Mouse (Mus musculus) heart, embryonic 10.5 days (tissue): ENCODE results near the gene Cnot11. TPM values are rescaled to one million over a fixed set of nuclear protein-coding genes. Genes with fewer than 3 reads are reported as not detected.
A peak's percentile ranks its signal among the peaks of the same experiment; 100 is the strongest.
"Not testable (repeated sequence)": the region's sequence is repeated elsewhere in the genome, so short reads cannot be mapped to it uniquely, and the experiment has no call there.

Experiments used
- DNase-seq: peaks from one replicate; pipeline ENCODE4 v3.0.0-alpha.2; 2017; ENCODE audit warnings: low spot score
- H3K27ac ChIP-seq: fragments of 300-500 bp; sonication (generic); 2 replicates; pipeline ENCODE4 v1.5.1; 2016; ENCODE audit warnings: mild to moderate bottlenecking
- H3K27me3 ChIP-seq: fragments of 300-500 bp; sonication (generic); 2 replicates; pipeline ENCODE4 v1.6.1; 2016; ENCODE audit warnings: mild to moderate bottlenecking; ENCODE audit not compliant: poor library complexity, insufficient read depth, severe bottlenecking
- H3K36me3 ChIP-seq: fragments of 300-500 bp; sonication (generic); 2 replicates; pipeline ENCODE4 v1.6.1; 2016; ENCODE audit warnings: mild to moderate bottlenecking, moderate library complexity
- H3K4me1 ChIP-seq: fragments of 300-500 bp; sonication (generic); 2 replicates; pipeline ENCODE4 v1.6.1; 2016; ENCODE audit warnings: mild to moderate bottlenecking
- H3K4me3 ChIP-seq: fragments of 300-500 bp; sonication (generic); 2 replicates; pipeline ENCODE4 v1.5.1; 2016; ENCODE audit warnings: mild to moderate bottlenecking, moderate library complexity
- H3K9me3 ChIP-seq: fragments of 300-500 bp; sonication (generic); 2 replicates; pipeline ENCODE4 v1.6.1; 2016; ENCODE audit warnings: mild to moderate bottlenecking, moderate library complexity
- WGBS: fragments of 180-500 bp; shearing (Covaris S2); methylation state at CpG from one replicate; pipeline ENCODE4 v1.1.7; 2016; 5-methylcytosine and 5-hydroxymethylcytosine counted together
- polyA plus RNA-seq: library from polyadenylated mRNA; unstranded; fragments of >200 nt; fragmentation: Nextera tagmentation; extraction: Ambion mirVana; gene quantifications from 2 replicates; pipeline ENCODE4 v1.2.1, GENCODE M21; 2016

Gene Cnot11
- polyA plus RNA-seq, 1 experiment from 2014 or later: 27.7 TPM

DNA sequence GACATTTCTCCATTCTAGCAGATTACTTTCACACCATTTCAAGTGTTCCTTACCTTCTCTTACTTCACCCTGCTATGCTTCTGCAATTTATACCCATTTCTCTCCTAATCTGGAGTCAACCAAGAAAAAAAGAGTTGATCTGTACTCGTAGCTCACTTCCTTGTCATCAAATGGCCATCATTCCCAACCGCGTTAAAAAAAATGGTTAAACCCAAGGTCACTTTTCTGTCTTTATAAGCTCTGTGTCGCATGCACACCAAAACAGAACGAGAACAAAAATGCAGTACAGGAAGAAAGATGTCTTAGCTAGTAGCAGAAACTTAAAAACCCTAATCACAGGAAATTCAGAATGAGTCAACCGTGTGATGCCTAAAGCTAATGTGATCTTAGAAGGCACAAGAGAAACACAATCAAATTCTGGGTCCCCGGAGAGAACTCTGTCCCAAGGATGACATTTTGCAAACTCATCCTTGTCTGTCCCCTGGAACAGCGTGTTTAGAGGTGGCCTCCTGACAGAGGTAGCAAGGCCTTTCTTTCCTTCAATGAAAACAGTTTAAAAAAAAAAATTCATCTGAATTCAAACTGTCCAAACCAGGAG lies 41.1 kb downstream of the Cnot11 start:
- H3K9me3 ChIP-seq: no peaks in the 10 kb centered on the region
- DNase-seq: no peak
- H3K4me1 ChIP-seq: peaks cover 45% of the 10 kb centered on the region
- WGBS: 11% methylated on average over 8 of the region's 8 CpGs
- no peaks in the 10 kb centered on the region; the same call in 1 of the 2 replicates for H3K36me3 ChIP-seq
- H3K27me3 ChIP-seq: no peaks in the 10 kb centered on the region
- peak overlapping the region; percentile 98 for H3K4me3 ChIP-seq
- peak overlapping the region; percentile 99 for H3K27ac ChIP-seq

DNA sequence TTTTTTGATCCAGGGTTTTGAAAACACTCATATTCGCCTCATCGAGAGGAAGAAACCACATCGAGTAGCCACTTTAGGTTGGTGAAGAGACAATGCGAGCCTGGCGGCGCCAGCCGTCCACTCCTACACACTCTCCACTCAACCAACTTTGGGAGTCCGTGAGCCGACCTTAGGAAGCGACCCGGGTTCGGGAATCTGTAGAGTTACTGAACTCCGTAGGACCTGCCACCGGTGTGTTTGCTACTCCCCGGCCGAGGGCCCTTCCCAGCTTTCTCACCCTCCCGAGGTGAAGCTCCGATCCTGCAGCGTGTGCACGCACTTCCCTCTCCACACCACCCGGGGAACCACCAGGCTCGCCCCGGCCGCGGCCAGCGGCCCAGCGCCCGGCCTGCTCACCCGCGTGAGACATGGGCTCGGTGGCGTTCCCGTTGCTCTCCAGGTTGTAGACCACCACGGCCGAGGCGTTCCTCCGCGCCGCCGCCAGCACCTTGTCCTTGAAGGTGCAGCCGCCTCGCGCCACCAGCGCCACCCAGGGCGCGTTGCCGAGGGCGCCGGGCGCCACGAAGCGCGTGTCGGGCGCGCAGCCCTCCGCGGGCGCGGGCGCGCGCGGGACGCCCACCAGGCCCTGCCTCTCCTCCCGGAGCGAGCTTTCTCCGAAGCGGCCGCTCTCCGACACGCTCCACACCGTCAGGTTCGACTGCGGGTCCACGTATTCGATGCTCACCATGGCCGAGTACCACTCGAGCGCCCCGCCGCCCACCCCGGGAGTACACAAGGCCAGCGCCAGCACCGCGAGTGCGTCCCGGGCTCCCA lies 41.8 kb downstream of the Cnot11 start:
- under 1% methylated on average over 88 of the region's 88 CpGs for WGBS
- DNase-seq: peak; percentile 90
- H3K27ac ChIP-seq: peak overlapping the region; percentile 99
- no peaks in the 10 kb centered on the region; the same call in 1 of the 2 replicates for H3K36me3 ChIP-seq
- no peaks in the 10 kb centered on the region for H3K9me3 ChIP-seq
- H3K4me3 ChIP-seq: peak overlapping the region; percentile 98
- H3K27me3 ChIP-seq: no peaks in the 10 kb centered on the region
- peaks cover 42% of the 10 kb centered on the region for H3K4me1 ChIP-seq

DNA sequence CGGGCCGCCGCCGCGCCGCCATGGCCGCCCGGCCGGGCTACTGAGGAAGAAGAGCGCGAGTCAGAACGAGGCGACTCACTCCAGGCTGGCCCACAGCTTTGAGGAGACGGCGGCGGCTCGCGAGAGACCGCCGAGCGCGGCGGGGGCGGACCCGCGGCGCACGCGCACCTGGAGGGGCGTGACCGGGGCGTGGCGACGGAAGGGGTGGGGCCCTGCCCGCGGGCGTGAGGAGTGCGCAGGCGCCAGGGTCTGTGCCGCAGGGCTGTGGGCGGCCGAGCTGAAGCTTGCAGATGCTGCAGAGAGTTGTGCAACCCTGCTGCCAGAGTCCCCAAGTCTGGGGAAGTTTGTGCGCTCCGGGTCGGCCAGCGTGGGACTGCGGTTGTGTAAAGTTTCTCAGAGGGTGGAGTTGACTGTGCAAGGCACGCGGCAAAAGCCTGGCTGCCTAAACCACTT lies 42.5 kb downstream of the Cnot11 start, which contains the start of gene Rnf149:
Rnf149 (minus strand) TSS at position 153 of the 453 bp plus-strand sequence.
- no peaks in the 10 kb centered on the region; the same call in 1 of the 2 replicates for H3K36me3 ChIP-seq
- H3K4me1 ChIP-seq: peaks cover 35% of the 10 kb centered on the region
- WGBS: under 1% methylated on average over 45 of the region's 49 CpGs
- peak; percentile 97 for DNase-seq
- peak within 1 kb of the TSS; percentile 99 for H3K27ac ChIP-seq
- H3K9me3 ChIP-seq: no peaks in the 10 kb centered on the region
- H3K4me3 ChIP-seq: peak within 1 kb of the TSS; percentile 98
- no peaks in the 10 kb centered on the region for H3K27me3 ChIP-seq

DNA sequence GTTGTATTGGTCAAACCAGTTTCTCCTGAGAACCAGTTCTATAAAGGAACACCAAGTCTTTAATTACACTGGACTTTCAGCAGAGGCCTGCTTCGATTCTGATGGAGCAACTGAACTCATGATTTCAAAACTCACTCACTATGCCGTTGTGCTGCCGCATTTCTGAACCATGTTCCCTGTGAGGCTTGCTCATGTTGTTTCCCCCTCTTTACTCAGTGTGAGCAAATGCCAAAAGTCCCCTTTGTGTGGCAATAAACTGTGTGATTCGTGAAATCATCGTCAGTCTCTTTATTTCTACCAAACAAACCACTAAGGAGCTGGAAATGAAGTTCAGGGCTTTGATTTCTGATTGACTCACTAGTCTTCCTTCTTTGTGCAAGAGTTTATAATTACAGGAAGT lies 43.7 kb downstream of the Cnot11 start:
- Histone ChIP-seq H3K4me3 (no peak overlapping the region), H3K27me3 (no peaks in the 10 kb centered on the region), H3K36me3 (no peaks in the 10 kb centered on the region), H3K4me1 (peaks cover 32% of the 10 kb centered on the region), H3K27ac (no peak overlapping the region), H3K9me3 (no peaks in the 10 kb centered on the region)
- DNase-seq: no peak
- 82% methylated on average over 5 of the region's 5 CpGs for WGBS

DNA sequence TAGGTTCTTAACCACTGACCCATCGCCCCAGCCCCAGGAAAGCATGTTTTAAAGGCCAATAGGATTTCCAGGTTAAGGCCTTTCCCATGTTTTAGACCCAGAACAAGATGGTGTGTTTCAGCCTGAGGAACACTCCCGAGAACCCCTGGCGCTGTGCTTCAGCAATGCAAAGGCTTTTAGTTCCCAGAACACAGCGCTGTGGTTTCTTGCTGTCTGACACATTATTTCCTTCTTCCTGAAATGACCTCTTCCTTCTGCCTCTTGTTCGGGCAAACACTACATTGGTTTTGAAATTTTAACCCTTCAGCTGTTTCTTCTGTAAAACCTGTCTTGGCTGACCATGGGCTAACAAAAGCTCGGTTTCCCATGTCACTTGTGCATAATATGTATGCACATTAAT lies 44.3 kb downstream of the Cnot11 start:
- Histone ChIP-seq H3K27ac (no peak overlapping the region), H3K36me3 (no peaks in the 10 kb centered on the region), H3K9me3 (no peaks in the 10 kb centered on the region), H3K27me3 (no peaks in the 10 kb centered on the region), H3K4me1 (peaks cover 28% of the 10 kb centered on the region), H3K4me3 (no peak overlapping the region)
- 71% methylated on average over 6 of the region's 6 CpGs for WGBS
- no peak for DNase-seq

DNA sequence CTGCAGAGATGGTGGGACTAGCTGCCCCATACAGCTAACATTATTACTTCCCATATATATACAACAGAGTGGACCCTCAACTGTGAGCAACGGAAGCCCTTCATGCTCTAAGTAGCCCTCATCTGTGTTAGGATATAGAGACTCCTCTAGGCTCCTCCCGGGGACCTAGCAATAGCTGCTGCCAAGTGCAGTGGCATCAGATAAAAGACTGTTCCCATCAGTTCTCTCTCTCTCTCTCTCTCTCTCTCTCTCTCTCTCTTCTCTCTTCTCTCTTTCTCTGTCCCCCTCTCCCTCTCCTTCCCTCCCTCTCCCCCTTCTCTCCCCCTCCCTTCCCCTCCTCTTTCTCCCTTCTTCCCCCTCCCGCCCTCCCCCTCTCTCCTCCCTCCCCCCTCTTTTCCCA lies 46.4 kb downstream of the Cnot11 start:
- Histone ChIP-seq H3K4me3 (no peak overlapping the region), H3K9me3 (no peaks in the 10 kb centered on the region), H3K27ac (no peak overlapping the region), H3K27me3 (no peaks in the 10 kb centered on the region), H3K36me3 (no peaks in the 10 kb centered on the region), H3K4me1 (peaks cover 10% of the 10 kb centered on the region; the same call in 1 of the 2 replicates)
- 58% methylated on average over 2 of the region's 3 CpGs for WGBS
- no peak for DNase-seq

DNA sequence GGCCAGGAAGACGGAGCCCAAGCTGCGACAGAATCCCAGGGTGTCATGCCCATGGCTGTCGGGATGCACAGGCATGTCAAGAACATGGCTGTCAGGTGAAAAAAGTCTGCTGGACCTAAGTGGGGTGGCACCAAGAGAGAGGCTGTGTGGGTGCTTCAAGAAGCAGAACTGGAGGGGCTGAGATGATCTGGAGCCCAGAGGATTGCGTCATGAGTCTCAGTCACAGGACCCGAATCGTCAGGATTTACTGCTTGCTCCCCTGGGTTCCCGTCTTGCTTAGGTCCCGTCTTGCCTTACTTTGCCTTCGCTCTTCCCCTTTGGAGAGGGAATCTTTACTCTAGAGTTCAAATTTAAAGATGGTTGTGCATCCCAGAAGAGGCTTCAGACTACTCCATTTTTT lies 48.4 kb downstream of the Cnot11 start:
- 80% methylated on average over 9 of the region's 9 CpGs for WGBS

DNA sequence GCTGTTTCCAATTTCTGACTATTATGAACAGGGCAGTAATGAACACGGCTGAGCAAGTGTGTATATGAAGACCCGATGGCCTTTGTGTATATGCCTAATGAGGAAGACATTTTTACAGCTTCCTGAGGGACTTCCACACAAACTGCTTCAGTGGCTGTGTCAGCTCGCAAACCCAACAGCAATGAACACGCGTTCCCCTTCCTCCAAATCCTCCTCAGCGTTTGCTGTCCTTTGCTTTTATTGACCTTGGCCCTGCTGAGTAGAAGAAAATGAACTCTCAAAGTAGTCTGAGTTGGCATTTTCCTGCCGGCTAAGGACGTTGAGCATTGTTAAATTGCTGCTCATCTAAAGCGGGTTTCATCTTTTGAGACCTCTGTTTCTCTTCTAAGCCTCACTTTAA lies 50.6 kb downstream of the Cnot11 start:
- WGBS: 86% methylated on average over 9 of the region's 9 CpGs
- no peak overlapping the region for H3K4me3 ChIP-seq
- no peak overlapping the region for H3K27ac ChIP-seq
- H3K4me1 ChIP-seq: no peaks in the 10 kb centered on the region
- H3K27me3 ChIP-seq: no peaks in the 10 kb centered on the region
- H3K9me3 ChIP-seq: no peaks in the 10 kb centered on the region
- no peaks in the 10 kb centered on the region for H3K36me3 ChIP-seq
- DNase-seq: peak; percentile 51

More for the DNA sequence above, 48.4 kb downstream of the Cnot11 start:
- no peaks in the 10 kb centered on the region for H3K36me3 ChIP-seq
- H3K4me1 ChIP-seq: no peaks in the 10 kb centered on the region
- no peaks in the 10 kb centered on the region for H3K27me3 ChIP-seq
- H3K4me3 ChIP-seq: no peak overlapping the region
- no peak for DNase-seq
- H3K27ac ChIP-seq: no peak overlapping the region
- H3K9me3 ChIP-seq: no peaks in the 10 kb centered on the region

DNA sequence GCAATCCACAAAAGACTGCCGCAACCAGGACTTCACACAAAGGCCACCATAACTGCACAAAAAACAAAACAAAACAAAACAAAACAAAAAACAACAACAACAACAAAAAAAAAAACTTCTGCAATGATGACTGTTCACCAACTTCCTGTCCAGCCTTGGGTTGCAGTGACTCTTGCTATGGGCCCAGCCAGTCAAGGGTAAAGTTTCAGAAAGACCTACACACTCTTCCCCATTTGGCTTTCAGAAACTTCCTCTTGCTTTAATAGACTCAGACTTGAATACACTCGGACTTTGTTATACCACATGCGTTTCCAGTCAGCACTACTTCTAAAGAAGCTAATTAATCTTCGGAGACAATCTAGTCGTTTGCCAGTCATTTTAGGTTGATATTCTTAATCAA lies 55.4 kb downstream of the Cnot11 start:
- 82% methylated on average over 5 of the region's 5 CpGs for WGBS
- no peak for DNase-seq
- H3K27me3 ChIP-seq: no peaks in the 10 kb centered on the region
- H3K4me1 ChIP-seq: no peaks in the 10 kb centered on the region
- H3K27ac ChIP-seq: no peak overlapping the region
- no peak overlapping the region for H3K4me3 ChIP-seq
- no peaks in the 10 kb centered on the region for H3K36me3 ChIP-seq
- no peaks in the 10 kb centered on the region for H3K9me3 ChIP-seq

DNA sequence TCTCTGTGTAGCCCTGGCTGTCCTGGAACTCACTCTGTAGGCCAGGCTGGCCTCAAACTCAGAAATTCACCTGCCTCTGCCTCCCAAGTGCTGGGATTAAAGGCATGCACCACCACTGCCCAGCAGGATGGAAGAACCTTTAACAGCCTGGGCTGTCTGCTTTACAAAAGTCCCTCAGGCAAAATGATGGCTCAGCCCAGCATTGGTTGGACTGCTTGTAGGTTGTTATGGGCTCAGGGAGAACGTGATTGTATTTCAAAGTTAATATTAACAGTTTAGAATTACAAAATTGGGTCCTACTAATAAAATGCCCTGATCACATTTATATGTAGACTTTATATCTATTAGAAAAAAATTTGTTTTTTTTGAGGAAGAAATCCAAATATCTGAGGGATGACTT lies 56.8 kb downstream of the Cnot11 start:
- not testable (repeated sequence) for DNase-seq, H3K36me3 ChIP-seq, H3K4me1 ChIP-seq, H3K4me3 ChIP-seq, H3K9me3 ChIP-seq, H3K27me3 ChIP-seq, H3K27ac ChIP-seq
- 63% methylated on average over 1 of the region's 1 CpGs for WGBS

DNA sequence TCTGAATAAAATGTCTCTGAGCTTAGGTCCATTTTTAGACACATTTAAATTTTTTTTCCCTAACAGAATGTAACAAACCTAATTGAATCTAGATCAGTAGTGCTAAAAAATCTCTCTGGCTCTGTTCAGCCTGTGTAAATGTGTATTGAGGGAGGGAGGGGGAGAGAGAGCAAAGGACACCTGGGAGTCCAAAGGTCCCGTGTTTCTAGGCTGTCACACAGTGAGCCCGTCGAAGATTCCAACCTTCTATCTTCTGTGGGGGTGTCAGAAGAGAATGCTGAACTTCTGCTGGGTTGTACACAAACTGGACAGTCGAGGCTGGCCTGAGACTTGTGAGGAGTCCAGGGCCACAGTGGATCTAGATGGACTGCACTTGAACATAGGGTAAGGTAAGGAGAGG lies 57.3 kb downstream of the Cnot11 start:
- H3K27ac ChIP-seq: no peak overlapping the region
- H3K36me3 ChIP-seq: no peaks in the 10 kb centered on the region
- no peaks in the 10 kb centered on the region for H3K27me3 ChIP-seq
- no peak for DNase-seq
- no peaks in the 10 kb centered on the region for H3K9me3 ChIP-seq
- no peak overlapping the region for H3K4me3 ChIP-seq
- WGBS: 79% methylated on average over 4 of the region's 4 CpGs
- H3K4me1 ChIP-seq: no peaks in the 10 kb centered on the region

DNA sequence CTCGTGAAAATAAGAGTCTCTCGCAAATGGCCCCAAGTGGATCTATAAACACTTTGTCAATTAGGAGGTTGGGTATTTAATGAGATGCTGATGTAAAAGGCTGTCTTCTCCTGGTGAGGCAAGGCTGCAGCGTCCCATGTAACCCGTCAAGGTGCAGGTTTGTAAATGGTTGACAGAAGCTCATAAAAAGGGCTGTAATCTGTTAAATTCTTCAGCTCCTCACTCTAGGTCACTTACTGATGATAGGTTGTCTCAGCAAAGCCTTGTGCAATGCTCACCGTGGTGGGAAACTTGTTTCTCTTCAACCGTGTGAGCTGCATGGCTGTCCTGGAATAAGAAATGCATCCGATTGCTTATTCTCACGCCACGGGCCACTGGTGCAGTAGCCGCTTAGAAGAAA lies 59.0 kb downstream of the Cnot11 start:
- Histone ChIP-seq H3K36me3 (no peaks in the 10 kb centered on the region), H3K4me1 (no peaks in the 10 kb centered on the region), H3K4me3 (no peak overlapping the region), H3K27me3 (no peaks in the 10 kb centered on the region), H3K9me3 (no peaks in the 10 kb centered on the region), H3K27ac (no peak overlapping the region)
- WGBS: 82% methylated on average over 10 of the region's 10 CpGs
- no peak for DNase-seq
